Mouse (Mus musculus): Measurements from ENCODE around the gene Bmpr1b.

DNA sequence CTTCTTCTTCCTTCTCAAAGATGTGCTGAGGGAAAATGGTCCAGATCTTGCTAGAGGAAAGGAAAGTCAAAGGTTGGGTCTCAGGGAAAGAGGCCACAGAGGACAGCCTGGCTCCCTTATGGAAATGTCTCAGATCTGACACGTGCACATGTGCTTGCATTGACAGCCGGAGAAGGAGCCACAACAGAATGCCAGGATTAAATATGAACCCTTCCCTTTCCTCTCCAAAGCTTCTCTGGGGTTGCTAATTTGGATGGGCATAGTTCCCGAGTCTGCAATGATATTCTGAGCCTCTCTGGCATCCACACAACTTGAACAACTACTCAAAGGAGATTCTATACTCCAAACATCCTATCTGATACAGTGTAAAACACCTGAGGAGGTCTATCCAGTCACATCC is 48.4 kb downstream of the Bmpr1b start:
- TF ChIP-seq NELFE (IDR thresholded peaks at IDR 0.05; ENCODE audit: low read depth, low read length) (no peak), CTCF (conservative IDR thresholded peaks at IDR 0.05 in 1 of 2, IDR thresholded peaks at IDR 0.05 in 1 of 2; ENCODE audit: low read depth in 2 of 2, low read length in 2 of 2) (no peak), UBTF (IDR thresholded peaks at IDR 0.05; ENCODE audit: low read depth, low read length) (no peak), RCOR1 (conservative IDR thresholded peaks at IDR 0.05; ENCODE audit: low read depth, low read length) (no peak)

Measured in CH12.LX (cell line).